Mouse (Mus musculus) heart, adult 2 months (tissue): ENCODE measurements around the gene Ror1.

ENCODE experiments used
- CTCF ChIP-seq: fragments of 200-600 bp; IDR thresholded peaks from 2 replicates; pipeline ENCODE4 v1.8.1; 2022; ENCODE audit warnings: antibody characterized with exemption, mild to moderate bottlenecking, moderate library complexity
- POLR2A ChIP-seq: fragments of 200-500 bp; IDR thresholded peaks from 2 replicates; pipeline ENCODE4 v1.6.1; 2011; ENCODE audit warnings: mild to moderate bottlenecking, low read depth, low read length, control low read depth; ENCODE audit not compliant: insufficient read depth

GRCm38 (mm10) chr4:100372806-100373205 is 277.2 kb downstream of the Ror1 start:
- TF ChIP-seq POLR2A (no peak), CTCF (no peak)
